Mouse (Mus musculus): ENCODE measurements around the gene Pik3c2b. TPM values are rescaled to one million over a fixed set of nuclear protein-coding genes. Genes with fewer than 3 reads are reported as not detected.

The Pik3c2b gene
- polyA plus RNA-seq, 1 experiment from 2014 or later, result 15.7 TPM

Other genes with a start within 250 kb of the Pik3c2b start
- gene Lrrn2, start 165.4 kb upstream of the Pik3c2b start, polyA plus RNA-seq (2015; fragmentation: Nextera tagmentation; extraction: Ambion mirVana), result 47.8 and 50.3 TPM in 2 replicates
- 46.8 and 48.3 TPM in 2 replicates for gene Mdm4, start 15.1 kb upstream of the Pik3c2b start, polyA plus RNA-seq (2015; fragmentation: Nextera tagmentation; extraction: Ambion mirVana)
- 31.8 and 32.0 TPM in 2 replicates for gene Ppp1r15b, start 85.5 kb downstream of the Pik3c2b start, polyA plus RNA-seq (2015; fragmentation: Nextera tagmentation; extraction: Ambion mirVana)
- gene Plekha6, start 118.5 kb downstream of the Pik3c2b start, polyA plus RNA-seq (2015; fragmentation: Nextera tagmentation; extraction: Ambion mirVana), result 10.6 and 12.8 TPM in 2 replicates